Mouse (Mus musculus) myocyte (in vitro differentiated cells): ENCODE data around the gene Cfb. TPM values are rescaled to one million over a fixed set of nuclear protein-coding genes. Genes with fewer than 3 reads are reported as not detected.
"Not testable (repeated sequence)": the region's sequence is repeated elsewhere in the genome, so short reads cannot be mapped to it uniquely, and the experiment has no call there.

Experiments
- H3K27me3 ChIP-seq: one replicate; pipeline ENCODE4 v1.6.1; 2011; ENCODE audit not compliant: control insufficient read depth, insufficient read depth, insufficient read length
- H3K36me3 ChIP-seq: one replicate; pipeline ENCODE4 v1.6.1; 2011; ENCODE audit not compliant: control insufficient read depth, insufficient read depth
- H3K4me2 ChIP-seq: one replicate; pipeline ENCODE4 v1.6.1; 2011; ENCODE audit warnings: low read depth, control low read depth
- H3K4me3 ChIP-seq: one replicate; pipeline ENCODE4 v1.5.1; 2011; ENCODE audit warnings: mild to moderate bottlenecking, control low read depth, moderate library complexity
- H3K79me2 ChIP-seq: one replicate; pipeline ENCODE4 v1.6.1; 2011; ENCODE audit not compliant: control insufficient read depth, insufficient read depth
- H3ac ChIP-seq: one replicate; pipeline ENCODE4 v1.6.1; 2011; ENCODE audit not compliant: control insufficient read depth, insufficient read length
- CEBPB ChIP-seq: IDR thresholded peaks from 2 replicates; pipeline ENCODE4 v1.6.1; 2011; ENCODE audit warnings: mild to moderate bottlenecking, moderate library complexity; ENCODE audit not compliant: poor library complexity, insufficient read depth, severe bottlenecking
- E2F4 ChIP-seq: IDR thresholded peaks from one replicate; pipeline ENCODE4 v1.6.1; 2011; ENCODE audit warnings: mild to moderate bottlenecking, control low read depth, moderate library complexity; ENCODE audit not compliant: insufficient read depth
- MAX ChIP-seq: IDR thresholded peaks from one replicate; pipeline ENCODE4 v1.6.1; 2011; ENCODE audit warnings: low read depth, mild to moderate bottlenecking, control low read depth
- MYOD1 ChIP-seq, 3 experiments: IDR thresholded peaks; one replicate each; pipeline ENCODE4 v1.6.1; 2011; ENCODE audit warnings: control low read depth in 2 of 3, low read depth in 2 of 3, mild to moderate bottlenecking in 2 of 3, moderate library complexity in 1 of 3; ENCODE audit not compliant: insufficient read length in 2 of 3, control insufficient read depth in 1 of 3
- MYOG ChIP-seq, 3 experiments: IDR thresholded peaks; one replicate each; pipeline ENCODE4 v1.6.1; 2011; ENCODE audit warnings: control low read depth in 2 of 3, low read depth in 2 of 3, mild to moderate bottlenecking in 2 of 3; ENCODE audit not compliant: insufficient read length in 2 of 3, control insufficient read depth in 1 of 3, insufficient read depth in 1 of 3
- POLR2A ChIP-seq: IDR thresholded peaks from one replicate; pipeline ENCODE4 v1.6.1; 2011; ENCODE audit warnings: low read depth, mild to moderate bottlenecking, control low read depth, moderate library complexity; ENCODE audit not compliant: insufficient read length
- POLR2AphosphoS2 ChIP-seq: IDR thresholded peaks from one replicate; pipeline ENCODE4 v1.6.1; 2011; ENCODE audit warnings: low read depth, control low read depth; ENCODE audit not compliant: insufficient read length
- REST ChIP-seq: IDR thresholded peaks from one replicate; pipeline ENCODE4 v1.6.1; 2011; ENCODE audit warnings: mild to moderate bottlenecking, control low read depth, moderate library complexity; ENCODE audit not compliant: insufficient read depth, insufficient read length
- SRF ChIP-seq: IDR thresholded peaks from one replicate; pipeline ENCODE4 v1.6.1; 2011; ENCODE audit warnings: low read depth; ENCODE audit not compliant: control insufficient read depth, insufficient read length
- TCF12 ChIP-seq: IDR thresholded peaks from one replicate; pipeline ENCODE4 v1.6.1; 2011; ENCODE audit warnings: mild to moderate bottlenecking, control low read depth; ENCODE audit not compliant: poor library complexity, insufficient read depth, severe bottlenecking
- TCF3 ChIP-seq: IDR thresholded peaks from one replicate; pipeline ENCODE4 v1.6.1; 2011; ENCODE audit warnings: low read depth, control low read depth; ENCODE audit not compliant: insufficient read length
- USF1 ChIP-seq: IDR thresholded peaks from one replicate; pipeline ENCODE4 v1.6.1; 2011; ENCODE audit warnings: low read depth, mild to moderate bottlenecking, control low read depth, moderate library complexity
- polyA plus RNA-seq: library from polyadenylated mRNA; unstranded; fragments of >200 nt; fragmentation: generic; extraction: Trizol; gene quantifications from one replicate; pipeline ENCODE4 v1.2.1, GENCODE M21; 2012; ENCODE audit warnings: missing spikeins

The Cfb gene
- 0.37 TPM for polyA plus RNA-seq

DNA sequence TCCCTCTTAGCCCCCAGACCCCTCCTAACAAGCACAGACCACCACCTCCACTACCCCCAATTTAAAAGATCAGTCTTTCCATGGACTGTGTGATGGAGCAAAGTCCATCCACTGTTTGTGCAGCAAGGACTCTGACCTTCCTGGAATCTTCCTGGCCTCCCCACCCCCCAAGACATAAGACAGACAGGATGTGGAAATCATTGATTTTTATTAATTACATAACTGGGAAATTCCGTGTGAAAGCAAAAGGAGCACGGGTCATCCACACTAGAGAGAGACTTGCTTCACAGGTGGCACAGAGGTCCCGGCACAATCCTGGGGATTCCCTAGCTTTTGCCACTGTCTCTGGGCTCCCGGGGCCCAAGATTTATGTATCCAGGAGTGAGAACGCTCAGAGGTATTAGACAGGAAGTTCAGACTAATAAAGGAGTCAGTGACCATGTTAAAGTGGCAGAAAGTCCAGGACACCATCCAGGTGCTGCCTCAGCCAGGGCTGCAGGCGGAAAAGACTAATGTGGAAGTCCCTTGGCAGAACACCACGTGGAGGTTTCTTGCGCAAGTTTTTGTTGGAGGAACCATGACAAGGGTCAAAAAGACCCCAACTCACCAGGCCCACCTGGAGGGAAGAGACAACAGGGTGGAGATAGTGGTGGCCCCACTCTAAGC is at the start of gene Cfb:
Gene Cfb (minus strand): TSS at position 103 of the 666 bp plus-strand sequence.
- H3K27me3 ChIP-seq: peaks cover 30% of the 10 kb centered on the region
- H3K4me3 ChIP-seq: no peak within 1 kb of the TSS
- H3K79me2 ChIP-seq: no peaks in the 10 kb centered on the region
- TF ChIP-seq USF1: no peak
- no peak for TF ChIP-seq MAX
- TF ChIP-seq MYOG (IDR thresholded peaks at IDR 0.05; ENCODE audit: control insufficient read depth in 1 of 3, insufficient read depth in 1 of 3, insufficient read length in 2 of 3, low read depth in 2 of 3): no peak
- TF ChIP-seq REST: no peak
- no peak for TF ChIP-seq CEBPB
- TF ChIP-seq E2F4: no peak
- no peak for TF ChIP-seq TCF12
- TF ChIP-seq POLR2AphosphoS2: no peak
- no peak for TF ChIP-seq TCF3
- TF ChIP-seq MYOD1 (IDR thresholded peaks at IDR 0.05; ENCODE audit: control insufficient read depth in 1 of 3, insufficient read length in 2 of 3, low read depth in 2 of 3): no peak
- no peak within 1 kb of the TSS for H3ac ChIP-seq
- H3K36me3 ChIP-seq: no peaks in the 10 kb centered on the region
- no peak within 1 kb of the TSS for H3K4me2 ChIP-seq

DNA sequence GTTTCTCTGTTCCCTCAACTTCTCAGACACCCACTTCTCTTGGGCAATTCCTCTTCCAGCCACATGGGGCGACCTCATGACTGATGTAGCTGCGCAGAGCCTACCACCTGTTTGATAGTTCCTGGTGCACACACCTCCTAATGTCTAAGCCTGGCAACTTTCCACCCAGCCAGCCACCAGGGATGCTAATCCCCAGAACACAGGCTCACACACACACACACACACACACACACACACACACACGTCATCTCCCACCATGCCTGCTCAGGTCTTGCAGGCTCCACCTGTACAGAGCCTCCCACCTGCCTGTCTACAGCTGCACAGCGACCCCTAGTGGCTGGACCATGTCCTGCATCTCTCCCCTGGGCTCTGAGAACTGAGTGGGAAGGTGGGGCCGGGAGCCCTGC is 49.6 kb upstream of the Cfb start:
- H3K4me2 ChIP-seq: no peak overlapping the region
- no peak for TF ChIP-seq CEBPB
- TF ChIP-seq MYOD1 (IDR thresholded peaks at IDR 0.05; ENCODE audit: control insufficient read depth in 1 of 3, insufficient read length in 2 of 3, low read depth in 2 of 3): peak in 1 of 3 experiments; percentile 38
- no peak for TF ChIP-seq TCF12
- TF ChIP-seq E2F4: no peak
- no peak for TF ChIP-seq POLR2A
- no peak for TF ChIP-seq MYOG (IDR thresholded peaks at IDR 0.05; ENCODE audit: control insufficient read depth in 1 of 3, insufficient read depth in 1 of 3, insufficient read length in 2 of 3, low read depth in 2 of 3)
- TF ChIP-seq USF1: no peak
- no peak for TF ChIP-seq REST
- TF ChIP-seq TCF3: no peak
- TF ChIP-seq SRF: no peak
- peak; percentile 67 for TF ChIP-seq POLR2AphosphoS2

DNA sequence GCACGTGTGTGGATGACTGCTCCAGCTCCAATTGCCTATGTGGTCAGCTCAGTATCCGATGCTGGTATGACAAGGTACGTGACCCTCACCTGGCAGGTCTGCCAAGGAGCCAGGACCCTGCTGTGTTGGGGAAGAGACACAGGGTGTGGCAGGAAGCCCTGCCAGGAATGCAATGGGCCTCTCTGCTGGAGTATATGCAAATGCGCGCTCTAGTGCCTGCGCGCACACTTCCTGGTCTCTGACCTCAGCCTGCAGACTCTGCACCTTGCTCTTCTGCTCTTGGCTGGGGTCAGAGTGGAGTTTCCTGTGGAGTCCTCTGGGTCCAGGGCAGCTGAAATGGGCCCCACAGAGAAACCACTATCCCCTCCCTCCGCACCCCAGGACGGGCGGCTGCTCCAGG is 48.7 kb upstream of the Cfb start:
- no peak for TF ChIP-seq TCF3
- TF ChIP-seq E2F4: no peak
- TF ChIP-seq POLR2A: peak; percentile 3
- no peak for TF ChIP-seq MYOG (IDR thresholded peaks at IDR 0.05; ENCODE audit: control insufficient read depth in 1 of 3, insufficient read depth in 1 of 3, insufficient read length in 2 of 3, low read depth in 2 of 3)
- TF ChIP-seq USF1: no peak
- no peak for TF ChIP-seq MAX
- no peak for TF ChIP-seq CEBPB
- TF ChIP-seq TCF12: no peak

More for the DNA sequence above, 49.6 kb upstream of the Cfb start:
- no peak overlapping the region for H3ac ChIP-seq
- H3K79me2 ChIP-seq: no peaks in the 10 kb centered on the region
- peaks cover 22% of the 10 kb centered on the region for H3K36me3 ChIP-seq
- H3K4me3 ChIP-seq: no peak overlapping the region
- no peaks in the 10 kb centered on the region for H3K27me3 ChIP-seq

DNA sequence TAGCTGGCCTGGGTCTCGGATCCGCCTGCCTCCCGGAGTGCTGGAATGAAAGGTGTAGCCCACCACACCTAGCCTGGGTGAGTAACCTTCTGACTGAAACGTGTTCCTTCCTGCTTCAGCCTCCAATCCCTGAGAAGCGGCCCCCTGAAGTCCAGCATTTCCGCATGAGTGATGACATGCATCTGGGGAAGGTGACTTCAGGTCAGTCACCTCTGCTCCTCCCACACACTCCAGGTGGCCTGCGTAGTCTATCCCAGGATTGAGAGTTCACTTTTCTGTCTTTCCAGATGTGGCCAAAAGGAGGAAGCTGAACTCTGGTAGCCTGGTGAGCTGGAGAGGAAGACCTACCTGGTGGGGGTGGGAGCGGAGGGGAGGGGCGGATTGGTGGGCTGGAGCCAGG is 40.6 kb upstream of the Cfb start:
- H3K4me3 ChIP-seq: no peak overlapping the region
- H3K79me2 ChIP-seq: peaks cover 28% of the 10 kb centered on the region
- peaks cover 5% of the 10 kb centered on the region for H3K36me3 ChIP-seq
- H3ac ChIP-seq: no peak overlapping the region
- no peaks in the 10 kb centered on the region for H3K27me3 ChIP-seq
- TF ChIP-seq E2F4 (no peak), CEBPB (no peak), MYOG (IDR thresholded peaks at IDR 0.05; ENCODE audit: control insufficient read depth in 1 of 3, insufficient read depth in 1 of 3, insufficient read length in 2 of 3, low read depth in 2 of 3) (no peak), REST (no peak), POLR2A (no peak), TCF3 (no peak), TCF12 (no peak), POLR2AphosphoS2 (no peak), MYOD1 (IDR thresholded peaks at IDR 0.05; ENCODE audit: control insufficient read depth in 1 of 3, insufficient read length in 2 of 3, low read depth in 2 of 3) (no peak), MAX (no peak), SRF (no peak), USF1 (no peak)
- no peak overlapping the region for H3K4me2 ChIP-seq

More for the DNA sequence above, 48.7 kb upstream of the Cfb start:
- Histone ChIP-seq H3K4me2 (no peak overlapping the region), H3K27me3 (no peaks in the 10 kb centered on the region), H3ac (no peak overlapping the region), H3K36me3 (peaks cover 22% of the 10 kb centered on the region), H3K79me2 (no peaks in the 10 kb centered on the region), H3K4me3 (no peak overlapping the region)

DNA sequence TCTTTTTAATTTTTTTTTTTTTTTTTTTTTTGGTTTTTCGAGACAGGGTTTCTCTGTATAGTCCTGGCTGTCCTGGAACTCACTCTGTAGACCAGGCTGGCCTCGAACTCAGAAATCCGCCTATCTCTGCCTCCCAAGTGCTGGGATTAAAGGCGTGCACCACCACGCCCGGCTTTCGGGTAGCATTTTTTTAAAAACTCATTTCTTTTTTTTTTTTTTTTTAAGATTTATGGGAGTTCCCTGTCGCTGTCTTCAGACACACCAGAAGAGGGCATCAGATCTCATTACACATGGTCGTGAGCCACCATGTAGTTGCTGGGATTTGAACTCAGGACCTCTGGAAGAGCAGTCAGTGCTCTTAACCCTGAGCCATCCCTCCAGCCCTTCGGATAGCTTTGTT is 39.6 kb upstream of the Cfb start:
- peaks cover 28% of the 10 kb centered on the region for H3K79me2 ChIP-seq
- not testable (repeated sequence) for H3K4me3 ChIP-seq, H3K27me3 ChIP-seq, H3K36me3 ChIP-seq, H3K4me2 ChIP-seq, H3ac ChIP-seq

DNA sequence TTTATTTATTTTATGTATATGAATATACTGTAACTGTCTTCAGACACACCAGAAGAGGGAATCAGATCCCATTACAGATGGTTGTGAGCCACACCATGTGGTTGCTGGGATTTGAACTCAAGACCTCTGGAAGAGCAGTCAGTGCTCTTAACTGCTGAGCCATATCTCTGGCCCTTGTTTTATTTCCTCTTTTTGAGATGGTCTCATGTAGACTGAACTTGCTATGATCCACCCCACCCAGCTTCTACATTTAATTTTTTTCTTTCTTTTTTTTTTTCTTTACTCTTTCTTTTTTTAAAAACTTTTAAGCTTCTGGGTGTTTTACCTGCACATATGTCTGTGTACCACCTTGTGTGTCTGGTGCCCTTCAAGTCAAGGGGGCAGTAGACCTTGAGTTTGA is 38.5 kb upstream of the Cfb start:
- H3K4me2 ChIP-seq: peak overlapping the region; percentile 80
- not testable (repeated sequence) for H3K36me3 ChIP-seq, H3K4me3 ChIP-seq

More for the DNA sequence above, 38.5 kb upstream of the Cfb start:
- peaks cover 28% of the 10 kb centered on the region for H3K79me2 ChIP-seq
- H3K27me3 ChIP-seq, H3ac ChIP-seq: not testable (repeated sequence)
